Mouse (Mus musculus) C2C12 (cell line): ENCODE measurements around the gene Gm609.
"Not testable (repeated sequence)": the region's sequence is repeated elsewhere in the genome, so short reads cannot be mapped to it uniquely, and the experiment has no call there.

ENCODE experiments used
- CEBPB ChIP-seq: IDR thresholded peaks from one replicate; pipeline ENCODE4 v1.6.1; 2011; ENCODE audit warnings: low read depth, mild to moderate bottlenecking, control low read depth, moderate library complexity
- CTCF ChIP-seq: IDR thresholded peaks from one replicate; pipeline ENCODE4 v1.5.1; 2011; ENCODE audit not compliant: control insufficient read depth, insufficient read depth, insufficient read length
- MAX ChIP-seq: IDR thresholded peaks from one replicate; pipeline ENCODE4 v1.6.1; 2011; ENCODE audit warnings: mild to moderate bottlenecking, control low read depth
- MYOD1 ChIP-seq: IDR thresholded peaks from one replicate; pipeline ENCODE4 v1.6.1; 2011; ENCODE audit warnings: low read depth; ENCODE audit not compliant: control insufficient read depth, insufficient read length
- MYOG ChIP-seq: IDR thresholded peaks from one replicate; pipeline ENCODE4 v1.6.1; 2011; ENCODE audit not compliant: control insufficient read depth, insufficient read length; ENCODE audit errors: extremely low read depth
- USF1 ChIP-seq: IDR thresholded peaks from one replicate; pipeline ENCODE4 v1.6.1; 2011; ENCODE audit warnings: low read depth, mild to moderate bottlenecking, control low read depth, moderate library complexity

DNA sequence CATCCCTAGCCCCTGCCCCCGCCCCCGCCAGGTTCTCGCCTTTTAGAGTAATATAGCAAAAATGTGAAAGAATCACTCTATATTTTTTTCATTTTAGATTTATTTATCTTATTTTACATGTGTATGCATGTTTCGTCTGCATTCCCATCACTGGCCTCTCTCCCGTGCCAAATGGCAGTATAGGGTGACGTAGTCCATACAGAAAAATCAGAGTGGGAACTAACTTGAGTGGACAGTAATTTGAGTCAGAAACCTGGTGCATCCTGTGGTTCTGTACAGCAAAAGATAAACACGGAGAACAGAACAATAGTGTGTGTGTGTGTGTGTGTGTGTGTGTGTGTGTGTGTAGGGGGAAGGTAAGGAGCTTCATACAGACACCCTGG, 83.7 kb downstream of the Gm609 start:
- TF ChIP-seq CTCF, MYOG, USF1, MYOD1, MAX, CEBPB: not testable (repeated sequence)
